Mouse (Mus musculus) gastrocnemius, postnatal 4 days (tissue): ENCODE measurements around the gene Arl4a. TPM values are rescaled to one million over a fixed set of nuclear protein-coding genes. Genes with fewer than 3 reads are reported as not detected.

Experiments
- DNase-seq, 2 experiments: peaks; one replicate each; pipeline ENCODE4 v3.0.0; 2021 to 2022; ENCODE audit warnings: low spot score in 2 of 2, mixed read lengths in 2 of 2
- long read RNA-seq, 2 experiments: library from polyadenylated mRNA; stranded (forward); transcript quantifications; one replicate each; pipeline ENCODE4 v2.0.0; 2021
- total RNA-seq, 2 experiments: library from RNA; stranded (reverse); gene quantifications; 2 replicates each; pipeline ENCODE4 v1.2.3; 2021

Arl4a gene
- 10 to 100 TPM; 30.2 to 31.2 TPM for total RNA-seq
- long read RNA-seq, experiment 1, transcript Arl4a-201 (2 exons, 1,200 nt), result major isoform, 39 of 52 reads
- long read RNA-seq, experiment 1, transcript Arl4a-205 (2 exons, 3,710 nt), result minor isoform, 13 of 52 reads
- long read RNA-seq, experiment 1, partial matches to known transcripts, result 0 of 52 reads
- long read RNA-seq, experiment 1, other reads (novel, unspliced or antisense), result 0 of 52 reads
- long read RNA-seq, experiment 2, transcript Arl4a-201 (2 exons, 1,200 nt), result major isoform, 42 of 64 reads
- long read RNA-seq, experiment 2, transcript Arl4a-205 (2 exons, 3,710 nt), result minor isoform, 17 of 64 reads
- long read RNA-seq, experiment 2, partial matches to known transcripts, result 0 of 64 reads
- long read RNA-seq, experiment 2, other reads (novel, unspliced or antisense), result 5 of 64 reads

- peak; percentile 82 to 92 for DNase-seq
These were observed at the start of gene Arl4a for GRCm38 (mm10) chr12:40037876-40038463. Gene Arl4a (minus strand): TSS chr12:40038025.

DNA sequence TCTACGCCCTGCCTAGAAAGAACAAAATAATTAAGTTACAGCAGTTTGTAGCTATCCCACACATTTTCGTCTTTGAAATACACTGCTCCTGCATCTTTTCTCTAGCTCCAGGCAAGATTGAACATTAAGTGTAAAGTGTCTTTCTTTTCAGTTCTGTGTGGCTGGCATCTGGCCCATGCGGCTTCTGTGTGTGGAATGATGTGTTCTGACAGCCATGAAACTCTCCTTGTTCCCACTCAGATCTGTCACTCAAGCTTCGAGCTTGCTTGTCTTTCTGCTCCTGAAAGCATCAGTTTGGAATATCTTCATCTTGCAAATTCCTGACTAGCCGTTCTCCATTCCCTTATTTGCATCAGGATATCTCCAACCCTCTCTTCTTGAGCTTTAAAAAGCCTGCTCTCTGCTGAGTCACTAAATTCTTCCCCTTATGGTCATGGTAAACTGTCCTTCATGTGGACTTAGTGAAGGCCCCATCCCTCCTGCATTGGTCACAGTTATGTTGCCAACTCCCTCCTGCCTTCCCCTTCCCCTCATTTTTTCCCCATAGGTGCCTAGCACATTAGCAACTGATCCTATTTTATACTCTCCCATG, 48.0 kb upstream of the Arl4a start:
- no peak for DNase-seq

DNA sequence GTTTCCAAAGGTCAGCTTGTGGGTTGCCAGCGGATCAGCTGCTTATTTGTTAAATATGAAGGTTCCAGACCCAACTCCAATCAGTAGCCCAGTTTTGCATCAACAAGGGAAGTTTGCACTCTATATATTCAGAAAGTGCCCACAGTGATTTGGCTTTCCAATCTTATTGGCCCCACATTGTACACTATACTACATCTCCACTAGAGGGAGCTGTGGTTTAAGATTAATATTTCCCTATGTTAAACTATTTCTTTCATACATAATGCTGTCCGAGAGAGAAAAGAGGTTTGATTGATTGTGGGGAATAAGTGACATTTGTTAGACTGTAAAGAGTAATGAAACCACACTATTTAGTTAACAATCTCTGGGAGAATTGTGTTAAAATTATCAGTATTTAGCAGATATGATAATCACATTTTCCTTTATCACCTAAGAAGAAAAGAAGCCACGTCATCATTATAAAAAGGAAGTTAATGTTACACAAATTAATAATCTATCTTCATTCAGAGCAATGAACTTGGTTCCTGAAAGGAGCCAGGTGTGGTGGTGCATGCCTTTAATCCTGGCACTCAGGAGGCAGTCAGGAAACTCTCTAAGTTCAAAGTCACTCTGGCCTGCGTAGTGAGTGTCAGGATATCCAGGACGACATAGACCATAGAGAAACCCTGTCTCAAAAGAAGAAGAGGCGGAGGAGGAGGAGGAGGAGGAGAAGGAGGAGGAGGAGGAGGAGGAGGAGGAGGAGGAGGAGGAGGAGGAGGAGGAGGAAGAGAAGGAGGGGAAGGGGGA, 44.8 kb upstream of the Arl4a start:
- no peak for DNase-seq

- DNase-seq, result no peak
These were observed 44.2 kb upstream of the Arl4a start for GRCm38 (mm10) chr12:40082048-40082447.

- no peak for DNase-seq
These were observed 35.8 kb upstream of the Arl4a start for GRCm38 (mm10) chr12:40073660-40074059.

GRCm38 (mm10) chr12:40047024-40047423, 9.2 kb upstream of the Arl4a start:
- no peak for DNase-seq

DNA sequence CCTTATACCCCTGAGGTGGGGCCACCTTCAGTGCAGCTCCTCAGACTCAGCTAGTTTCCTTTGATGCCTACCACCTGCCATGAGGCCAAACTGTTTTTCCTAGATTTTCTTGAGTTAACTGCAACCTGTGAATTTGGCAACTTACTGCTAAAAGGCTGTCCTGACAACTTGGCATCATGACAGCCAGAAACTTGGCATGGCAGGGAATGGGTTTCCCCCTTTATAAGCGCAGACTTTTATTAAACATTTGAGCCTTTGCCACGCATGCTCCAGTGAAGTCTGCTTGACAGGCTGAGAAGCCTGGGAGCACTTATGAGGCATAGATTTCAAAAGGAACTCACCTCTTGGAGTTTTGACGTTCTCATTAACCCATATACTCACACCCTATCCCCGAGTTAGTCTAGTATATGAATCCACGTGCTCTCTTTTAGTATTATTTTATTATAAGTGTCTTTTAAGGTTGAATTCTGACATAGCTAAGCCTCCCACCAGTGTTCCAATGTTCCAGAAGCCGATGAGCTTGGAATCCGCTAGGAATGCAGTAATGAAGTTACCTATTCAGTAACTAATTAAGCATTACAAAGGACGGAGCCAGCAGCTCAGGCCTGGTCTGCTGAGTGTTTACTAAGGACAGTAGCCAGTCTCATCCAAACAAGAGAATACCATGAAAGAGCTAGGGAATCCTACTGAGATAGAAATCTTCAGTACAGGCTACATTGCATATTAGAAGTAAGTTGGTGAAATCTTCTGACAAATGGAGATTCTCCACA, 6.2 kb upstream of the Arl4a start:
- no peak for DNase-seq

GRCm38 (mm10) chr12:40040067-40040466, 2.2 kb upstream of the Arl4a start:
- no peak for DNase-seq

DNA sequence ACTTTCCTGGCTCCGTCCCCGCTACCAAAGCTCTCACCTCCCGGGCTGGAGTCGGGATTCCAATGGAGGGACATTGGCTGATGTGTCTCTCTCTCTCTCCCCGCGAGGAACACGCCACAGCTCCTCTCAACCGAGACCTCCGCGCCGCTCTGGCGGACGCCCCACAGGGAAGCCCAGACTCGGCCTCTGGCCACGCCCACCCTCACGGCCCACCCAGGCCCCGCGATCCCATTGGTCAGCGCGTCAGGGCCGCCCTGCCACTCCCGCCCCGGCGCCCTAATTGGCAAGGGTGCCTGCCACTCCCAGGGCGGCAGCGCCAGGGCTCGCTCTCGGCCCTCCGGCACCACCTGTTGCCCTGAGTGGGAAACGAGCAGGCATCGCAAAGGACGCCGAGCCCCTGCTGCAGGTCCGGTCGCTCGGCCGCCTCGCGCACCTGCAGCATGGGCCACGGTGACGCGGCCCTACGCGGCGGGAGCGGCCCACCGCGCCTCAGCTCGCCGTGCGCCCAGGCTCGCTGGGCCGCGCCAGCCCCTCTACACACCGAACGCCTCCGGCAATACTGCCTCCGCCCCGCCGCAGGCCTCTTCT, 505 bp downstream of the Arl4a start:
- peak; percentile 98 to 99 for DNase-seq

DNA sequence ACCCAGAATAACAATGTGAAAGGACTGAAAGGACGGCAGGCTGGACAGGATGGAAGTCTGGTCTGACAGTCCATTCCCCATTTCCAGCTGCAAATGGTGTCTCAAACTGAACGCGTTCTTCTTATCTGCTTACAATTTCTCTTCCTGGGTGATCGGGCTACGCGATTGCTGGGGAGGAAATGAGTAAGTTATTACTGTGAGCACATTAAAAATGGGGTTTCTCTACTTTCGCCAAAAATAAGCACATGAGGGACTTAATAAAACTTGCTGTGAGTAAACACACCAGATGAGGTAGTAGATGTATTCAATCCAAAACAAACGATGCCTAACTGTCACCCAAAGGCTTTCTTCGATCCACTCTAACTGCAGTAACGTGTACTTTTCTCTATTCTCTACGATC, 1.2 kb downstream of the Arl4a start:
- DNase-seq, result no peak

- no peak for DNase-seq
These were observed 2.3 kb downstream of the Arl4a start for GRCm38 (mm10) chr12:40035506-40035905.

GRCm38 (mm10) chr12:40029201-40029600, 8.6 kb downstream of the Arl4a start:
- DNase-seq, result no peak

GRCm38 (mm10) chr12:40027846-40028245, 10.0 kb downstream of the Arl4a start:
- no peak for DNase-seq

DNA sequence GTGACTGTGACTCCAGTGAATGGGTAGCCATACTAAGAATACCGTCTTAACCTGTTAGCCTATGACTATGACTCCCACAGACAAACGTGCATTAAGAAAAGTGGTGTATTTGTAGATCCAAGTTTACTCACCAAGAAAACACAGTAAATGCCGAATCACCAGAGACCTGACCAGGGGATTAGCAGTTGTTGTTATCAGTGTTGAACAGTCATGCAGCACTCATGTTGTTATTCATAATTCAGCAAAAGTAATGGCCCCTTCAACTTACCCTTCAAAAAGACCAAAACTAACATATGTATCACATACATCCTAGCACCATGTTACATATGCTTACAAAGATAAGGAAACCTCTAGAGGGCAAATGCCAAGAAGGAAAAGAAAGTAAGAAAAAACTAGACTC, 10.4 kb downstream of the Arl4a start:
- DNase-seq, result no peak

DNA sequence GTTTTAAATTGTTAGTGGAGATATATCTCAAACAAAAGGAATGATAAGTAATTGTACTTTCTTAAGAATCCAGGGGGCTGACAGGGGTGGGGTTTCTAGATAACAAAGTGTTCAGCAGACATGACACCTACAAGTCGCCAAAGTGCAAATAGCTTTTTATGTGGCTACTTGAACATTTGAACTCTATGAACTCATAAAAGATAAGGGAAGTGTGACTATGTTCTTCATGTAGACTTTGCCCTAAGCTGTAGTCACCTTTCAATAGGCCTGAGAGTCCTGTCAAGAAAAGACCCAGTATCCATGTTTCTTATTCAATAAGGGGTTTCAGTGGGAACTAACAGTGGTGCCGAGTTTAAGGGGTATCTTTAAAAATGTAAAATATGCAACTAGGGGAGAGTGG, 13.9 kb downstream of the Arl4a start:
- no peak for DNase-seq

DNA sequence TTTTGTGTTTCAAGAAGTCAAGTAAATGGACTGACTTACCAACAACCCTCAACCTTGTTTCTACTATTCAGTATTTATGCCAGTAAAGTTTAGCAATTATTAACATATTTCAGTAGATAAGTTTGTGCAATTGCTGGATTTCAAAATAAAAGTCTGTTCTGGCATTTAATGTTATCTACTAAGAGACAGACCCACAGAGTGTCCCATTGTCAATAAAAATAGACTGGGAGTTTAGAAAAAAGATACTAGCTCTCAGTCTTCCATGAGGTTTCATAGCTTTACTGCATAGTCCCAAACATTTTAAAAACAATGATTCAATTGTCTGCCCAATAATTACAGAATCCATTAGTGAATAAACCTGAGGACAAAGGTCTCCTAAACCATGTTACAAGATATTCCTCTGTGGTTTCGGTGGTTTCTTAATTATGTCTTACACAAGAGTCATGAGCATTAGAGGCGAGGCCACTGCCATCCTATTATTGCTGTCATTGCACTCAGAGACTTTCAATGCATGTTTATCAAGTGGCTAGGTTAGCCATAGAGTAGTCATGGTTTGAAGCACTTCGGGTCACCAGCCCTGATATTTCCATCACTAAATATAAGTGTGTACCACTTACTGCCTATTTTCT, 14.7 kb downstream of the Arl4a start:
- DNase-seq, result no peak

DNA sequence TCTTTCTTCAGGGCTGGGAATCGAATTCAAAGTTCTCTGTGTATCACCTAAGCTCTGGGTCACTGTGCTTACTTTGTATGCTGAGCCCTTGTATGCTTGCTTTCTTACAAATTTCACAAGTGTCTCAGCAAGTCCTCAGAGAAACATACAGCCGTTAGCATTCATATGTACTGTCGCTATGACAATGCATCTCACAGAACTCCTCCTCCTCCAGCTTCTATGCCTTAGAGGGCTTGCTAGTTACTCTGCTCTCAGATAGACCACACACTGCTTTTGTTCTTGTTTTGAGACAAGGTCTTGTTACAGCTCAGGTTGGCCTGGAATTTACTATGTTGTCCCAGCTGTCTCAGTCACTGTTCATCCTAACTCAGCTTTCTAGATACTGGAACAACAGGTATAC, 15.5 kb downstream of the Arl4a start:
- DNase-seq, result no peak

DNA sequence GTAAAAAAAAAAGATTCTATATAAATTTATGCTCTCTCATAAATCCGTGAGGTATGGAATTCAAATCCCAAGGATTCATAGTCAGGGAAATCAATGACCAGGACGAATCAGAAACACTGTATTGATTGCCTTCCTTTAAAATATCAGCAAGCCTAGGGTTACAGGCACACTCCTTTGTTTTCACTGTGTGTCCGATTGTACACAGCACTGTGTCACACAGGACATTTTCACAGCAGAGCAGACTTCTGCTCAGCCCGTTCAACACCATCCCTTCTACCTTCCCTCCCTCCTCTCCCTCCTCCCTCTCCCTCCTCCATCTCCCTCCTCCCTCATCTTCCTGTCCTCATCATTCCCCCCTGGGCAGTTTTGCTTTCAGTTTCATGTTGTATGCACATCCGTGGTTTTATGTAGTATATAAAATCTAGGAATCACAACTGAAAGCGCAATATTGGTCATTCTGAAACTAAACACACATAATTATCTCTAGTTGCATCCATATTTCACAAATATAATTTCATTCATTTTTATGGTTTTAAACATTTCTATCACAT, 19.8 kb downstream of the Arl4a start:
- no peak for DNase-seq

GRCm38 (mm10) chr12:40016648-40017460, 21.0 kb downstream of the Arl4a start:
- peak in 1 of 2 experiments; percentile 42 for DNase-seq
